Mouse (Mus musculus) hindlimb bud, embryonic 11.5 days (tissue): ENCODE results near the gene Pdpn.
"Not testable (repeated sequence)": the region's sequence is repeated elsewhere in the genome, so short reads cannot be mapped to it uniquely, and the experiment has no call there.

ENCODE experiments used
- DNase-seq: peaks from one replicate; pipeline ENCODE4 v3.0.0-alpha.2; 2012; ENCODE audit warnings: low read depth, low spot score; ENCODE audit errors: extremely low spot score

Gene Pdpn

DNA sequence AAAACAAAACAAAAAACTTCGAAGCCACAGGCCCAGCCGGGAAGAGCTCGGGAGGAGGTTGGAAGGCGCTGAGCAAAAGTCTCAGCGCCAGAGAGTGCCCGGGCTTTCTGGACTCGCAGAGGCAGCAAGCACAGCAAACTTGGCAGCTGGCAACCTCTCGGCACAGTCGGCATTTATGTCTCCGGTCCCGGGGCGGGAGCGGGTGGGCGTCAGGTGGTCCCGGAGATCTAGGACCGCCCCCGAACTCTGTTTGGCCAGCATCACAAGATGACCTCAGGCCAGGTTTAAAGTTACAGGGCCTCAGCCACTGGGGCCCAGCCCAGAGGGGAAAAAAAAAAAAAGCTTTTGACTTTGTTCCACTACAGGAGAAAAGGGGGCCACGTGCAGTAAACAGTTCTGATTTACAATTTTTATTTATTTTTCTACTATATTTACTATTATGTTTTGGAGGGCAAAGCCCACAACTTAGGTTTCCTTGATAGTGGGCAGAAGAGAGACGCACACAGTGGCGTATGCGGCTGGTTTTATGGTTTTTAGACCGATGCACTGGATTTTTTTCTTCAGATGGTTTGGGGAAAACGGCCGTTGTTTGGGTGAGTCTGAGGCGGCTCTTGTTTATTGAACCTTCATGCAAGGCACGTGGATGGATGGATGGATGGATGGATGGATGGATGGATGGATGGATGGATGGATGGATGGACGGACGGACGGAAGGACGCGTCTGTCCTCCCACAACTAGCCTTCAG lies at the start of gene Pdpn:
TSS of gene Pdpn (minus strand) at position 240 of the 746 bp plus-strand sequence.
- peak; percentile 52 for DNase-seq

DNA sequence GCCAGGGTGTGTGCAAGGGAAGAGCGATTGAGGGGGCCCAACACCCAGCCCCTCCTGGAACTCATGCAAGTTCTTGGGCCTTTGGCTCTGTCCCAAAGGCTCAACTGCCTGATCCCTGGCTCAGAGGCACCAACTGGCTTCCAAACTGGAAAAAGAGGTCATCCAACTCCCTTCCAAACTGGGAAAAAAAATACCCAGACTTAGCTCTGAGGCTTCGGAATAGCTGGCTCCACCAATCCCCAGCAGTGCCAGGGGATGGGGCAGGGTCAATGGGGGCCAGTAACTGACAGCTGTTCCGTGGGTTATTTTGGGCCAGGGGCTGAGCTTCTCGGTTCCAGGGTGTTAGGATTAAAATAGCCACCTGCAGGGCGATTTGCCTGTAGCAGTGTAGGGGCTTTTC lies 49.3 kb upstream of the Pdpn start:
- DNase-seq = no peak

GRCm38 (mm10) chr4:143345491-143345890 lies 46.1 kb upstream of the Pdpn start:
- DNase-seq = not testable (repeated sequence)

- DNase-seq = no peak
Observed at GRCm38 (mm10) chr4:143341470-143341869, 42.1 kb upstream of the Pdpn start.

GRCm38 (mm10) chr4:143339808-143340207 lies 40.4 kb upstream of the Pdpn start:
- no peak for DNase-seq

DNA sequence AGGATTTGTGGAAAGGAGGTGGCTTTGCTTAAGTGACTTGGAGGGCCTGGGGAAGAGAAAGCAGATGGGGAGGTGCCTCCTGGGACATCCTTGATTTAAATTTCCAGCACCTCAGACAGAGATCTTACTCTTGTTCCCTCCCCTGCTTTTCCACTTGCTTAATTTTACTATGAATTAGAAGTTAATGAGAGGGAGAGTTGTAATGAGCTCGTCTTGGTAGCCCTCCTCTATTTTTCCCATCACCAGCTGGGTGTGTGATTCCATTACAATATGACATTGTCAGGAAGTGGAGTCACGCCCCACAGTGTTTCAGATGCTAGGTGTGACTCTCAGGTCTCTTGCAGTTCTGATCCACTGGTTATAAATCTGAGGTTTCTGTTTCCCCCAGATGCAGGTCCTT lies 36.7 kb upstream of the Pdpn start:
- no peak for DNase-seq

- DNase-seq = no peak
Observed at GRCm38 (mm10) chr4:143334995-143335394, 35.6 kb upstream of the Pdpn start.

GRCm38 (mm10) chr4:143334145-143334544 lies 34.8 kb upstream of the Pdpn start:
- no peak for DNase-seq

- no peak for DNase-seq
Observed at GRCm38 (mm10) chr4:143331787-143332186, 32.4 kb upstream of the Pdpn start.

- peak; percentile 87 for DNase-seq
Observed at GRCm38 (mm10) chr4:143330566-143330965, 31.2 kb upstream of the Pdpn start.

GRCm38 (mm10) chr4:143325625-143325941 lies 26.2 kb upstream of the Pdpn start:
- peak; percentile 54 for DNase-seq

GRCm38 (mm10) chr4:143324925-143325624 lies 25.7 kb upstream of the Pdpn start:
- no peak for DNase-seq

- DNase-seq = no peak
Observed at GRCm38 (mm10) chr4:143324176-143324924, 25.0 kb upstream of the Pdpn start.

DNA sequence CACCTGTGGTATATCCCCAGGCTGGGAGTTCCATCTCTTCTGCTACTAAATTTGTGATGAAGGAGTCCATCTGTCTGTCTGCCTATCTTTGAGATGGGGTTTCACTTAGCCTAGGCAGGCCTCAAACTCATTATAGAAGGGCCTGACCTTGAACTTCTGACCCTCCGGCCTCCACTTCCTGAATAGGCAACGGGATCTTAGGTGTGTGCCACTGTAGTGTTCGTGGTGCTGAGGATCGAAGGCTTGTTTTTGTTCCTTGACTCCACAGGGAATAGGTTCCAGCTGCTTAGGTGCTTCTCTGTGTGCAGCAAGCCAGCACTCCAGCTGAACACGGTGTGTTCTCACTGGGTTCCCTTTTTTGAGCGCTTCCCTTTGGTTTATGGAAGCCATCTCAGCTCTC lies 13.9 kb upstream of the Pdpn start:
- no peak for DNase-seq

DNA sequence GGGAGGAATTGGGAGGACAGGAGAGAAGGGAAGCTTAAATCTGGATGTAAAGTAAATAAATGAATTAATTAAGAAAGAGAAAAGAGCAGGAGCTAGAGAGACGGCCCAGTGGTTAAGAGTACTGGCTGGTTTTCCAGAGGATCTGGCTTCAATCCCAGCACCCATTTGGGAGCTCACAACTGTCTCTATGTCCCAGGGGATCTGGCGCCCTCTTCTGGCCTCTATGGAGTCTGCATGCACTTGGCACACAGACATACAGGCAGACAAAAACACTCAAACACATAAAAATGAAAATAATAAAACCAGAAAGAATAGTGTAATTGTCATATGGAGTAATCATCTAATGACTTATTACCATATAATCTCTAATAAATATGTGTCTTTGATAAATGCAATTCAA lies 12.0 kb upstream of the Pdpn start:
- DNase-seq = no peak

DNA sequence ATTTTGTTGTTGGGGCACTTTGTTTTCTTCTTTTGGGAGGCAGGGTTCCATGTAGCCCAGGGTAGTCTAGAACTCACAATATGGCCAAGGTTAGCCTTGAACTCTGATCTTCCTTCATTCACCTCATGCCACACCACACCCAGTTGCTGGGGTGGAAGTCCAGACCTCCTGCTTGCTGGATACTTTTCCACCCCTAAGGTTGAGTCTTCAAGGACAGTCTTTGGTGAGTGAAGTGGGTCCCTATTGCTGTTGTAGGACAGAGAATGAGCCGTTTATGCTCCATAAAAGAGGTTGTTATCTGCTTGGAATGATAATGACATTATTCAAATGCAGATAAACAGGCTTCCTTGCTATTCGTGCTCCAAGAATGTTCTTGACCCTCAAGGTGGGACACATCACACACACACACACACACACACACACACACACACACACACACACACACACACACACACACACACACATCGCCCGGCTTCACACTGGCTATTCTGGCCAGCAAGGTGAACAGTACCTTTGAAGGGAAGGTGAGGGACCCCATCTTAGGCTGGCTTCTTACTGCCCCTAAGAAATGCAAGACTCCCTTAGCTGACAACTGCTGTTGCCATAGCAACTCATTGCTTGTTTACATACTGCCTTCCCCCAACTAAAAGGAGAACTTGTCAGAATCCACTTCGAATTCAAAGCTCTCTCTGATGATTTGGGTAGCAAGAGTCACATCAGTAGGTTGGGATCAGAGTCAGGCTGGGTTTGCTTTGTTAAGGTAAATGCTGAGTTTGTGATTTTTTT lies 6.8 kb upstream of the Pdpn start:
- DNase-seq = no peak

GRCm38 (mm10) chr4:143305031-143305430 lies 5.7 kb upstream of the Pdpn start:
- no peak for DNase-seq

DNA sequence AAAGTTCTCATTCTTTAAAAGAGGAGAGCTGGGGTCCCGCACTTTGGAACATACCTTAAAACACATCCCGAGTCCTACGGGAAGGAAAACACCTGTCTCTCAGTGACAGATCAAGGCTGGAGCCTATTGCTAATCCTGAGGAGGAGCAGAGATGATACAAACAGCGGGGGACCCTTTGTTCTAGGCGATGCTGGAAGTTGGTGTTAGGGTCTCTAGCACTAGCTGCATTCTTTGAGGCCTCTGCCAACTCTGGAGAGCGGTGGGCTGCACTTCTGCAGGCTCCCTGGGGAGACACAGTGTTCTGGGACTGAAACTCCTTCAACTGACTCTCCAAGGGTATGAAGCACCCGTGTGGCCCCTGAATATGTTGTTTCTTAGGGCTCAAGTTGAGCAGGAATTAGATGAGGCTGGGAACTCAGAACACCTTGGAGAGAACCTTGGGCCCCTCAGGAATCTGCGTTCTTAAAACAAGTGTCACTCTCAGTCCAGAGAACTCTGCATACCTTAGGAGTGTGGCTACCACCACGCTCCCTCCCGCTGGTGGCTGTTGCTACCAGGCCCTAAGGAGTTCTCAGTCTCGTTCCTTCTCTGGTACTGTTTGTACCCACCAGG lies 3.0 kb upstream of the Pdpn start:
- DNase-seq = no peak

GRCm38 (mm10) chr4:143301875-143302274 lies 2.5 kb upstream of the Pdpn start:
- DNase-seq = no peak

GRCm38 (mm10) chr4:143301042-143301441 lies 1.7 kb upstream of the Pdpn start:
- DNase-seq = no peak
